In genomic region chr2:36073781-36074180, GRCm38 (mm10) we compare ENCODE assay signal across 32 mouse cellular contexts. TPM values are rescaled to one million over a fixed set of nuclear protein-coding genes. Genes with fewer than 3 reads are reported as not detected.
A peak's percentile ranks its signal among the peaks of the same experiment; 100 is the strongest.
DNase-seq lines count a peak whose midpoint lies in the region; ATAC-seq and TF ChIP-seq lines count a peak whose summit lies in the region.
"Had no signal": no experiment of that assay in that cellular context is flagged by ENCODE, and none has a peak within 500 bp of the region (broad histone marks: within the 10 kb centered on the region; RNA-seq: fewer than 3 reads in every experiment).

No protein-coding gene starts in this region.

- peak; percentile 39 for DNase-seq in gastrocnemius, adult 2 months
- DNase-seq in gastrocnemius, postnatal 10 days: no peak
- DNase-seq in kidney, adult 2 months: peak; percentile 37
- peak; percentile 30 for DNase-seq in 416B (ENCODE audit: low read depth)
- DNase-seq in adipocyte (ENCODE audit: low spot score): peak; percentile 14
- no peak for DNase-seq in midbrain, embryonic 11.5 days (ENCODE audit: low spot score, missing footprints)
- DNase-seq: cerebellum, adult 11 months; cerebellum, adult 9-10 months; cerebellum, postnatal 36 days; heart, postnatal 10 days; thymus, postnatal 14 days had no signal

- 61% methylated on average over 3 of the region's 3 CpGs for WGBS in kidney, adult 2 months
- 44% methylated on average over 3 of the region's 3 CpGs for WGBS in kidney, embryonic 15.5 days
- WGBS in midbrain, embryonic 11.5 days: 63% methylated on average over 3 of the region's 3 CpGs
- 49% methylated on average over 3 of the region's 3 CpGs for WGBS in intestine, embryonic 16.5 days

- no peak overlapping the region for H3K4me2 ChIP-seq in kidney, embryonic 15.5 days
- no peak overlapping the region for H3K4me2 ChIP-seq in midbrain, embryonic 11.5 days
- no peak overlapping the region for H3K4me2 ChIP-seq in intestine, embryonic 16.5 days (ENCODE audit: low read depth, low read length)
- H3K4me2 ChIP-seq: forebrain, embryonic 13.5 days; heart, embryonic 13.5 days; liver, embryonic 11.5 days; lung, embryonic 15.5 days; midbrain, embryonic 12.5 days; stomach, embryonic 15.5 days had no signal

- no peak for ATAC-seq in kidney, embryonic 15.5 days (replicated peaks; ENCODE audit: low FRiP score)
- no peak for ATAC-seq in midbrain, embryonic 11.5 days (ENCODE audit: low FRiP score)
- no peak for ATAC-seq in intestine, embryonic 16.5 days
- ATAC-seq: activated CD4-positive, CD25-positive, alpha-beta regulatory T cell, adult 4 months; forebrain, embryonic 13.5 days; hindbrain, embryonic 16.5 days had no signal

- H3K4me1 ChIP-seq in kidney, adult 2 months (ENCODE audit: control insufficient read depth, insufficient read depth, low read length): no peaks in the 10 kb centered on the region
- H3K4me1 ChIP-seq in kidney, embryonic 15.5 days: peaks cover 17% of the 10 kb centered on the region
- no peaks in the 10 kb centered on the region for H3K4me1 ChIP-seq in midbrain, embryonic 11.5 days (ENCODE audit: control insufficient read depth, insufficient read depth, low read length)
- no peaks in the 10 kb centered on the region for H3K4me1 ChIP-seq in intestine, embryonic 16.5 days (ENCODE audit: control insufficient read depth, insufficient read depth, low read length)
- H3K4me1 ChIP-seq: heart, embryonic 13.5 days had no signal

- no peaks in the 10 kb centered on the region for H3K36me3 ChIP-seq in kidney, adult 2 months (ENCODE audit: control insufficient read depth, insufficient read depth, low read length)
- H3K36me3 ChIP-seq in kidney, embryonic 15.5 days: no peaks in the 10 kb centered on the region
- no peaks in the 10 kb centered on the region for H3K36me3 ChIP-seq in midbrain, embryonic 11.5 days (ENCODE audit: control insufficient read depth, insufficient read depth, low read length)
- H3K36me3 ChIP-seq in intestine, embryonic 16.5 days (ENCODE audit: control insufficient read depth, insufficient read depth, low read length): no peaks in the 10 kb centered on the region
- H3K36me3 ChIP-seq: heart, embryonic 13.5 days; lung, embryonic 15.5 days; midbrain, embryonic 12.5 days; stomach, embryonic 15.5 days had no signal

- intact Hi-C loops in gastrocnemius, adult 2 months (cut with DNase I): no loop called here

- no peak for TF ChIP-seq POLR2A in kidney, adult 2 months (IDR thresholded peaks at IDR 0.05; ENCODE audit: low read depth, low read length)

- no peaks in the 10 kb centered on the region for H3K9me3 ChIP-seq in kidney, embryonic 15.5 days (replicated peaks)
- no peaks in the 10 kb centered on the region for H3K9me3 ChIP-seq in midbrain, embryonic 11.5 days (ENCODE audit: control insufficient read depth, low read length)
- H3K9me3 ChIP-seq in intestine, embryonic 16.5 days (ENCODE audit: control insufficient read depth, low read length): no peaks in the 10 kb centered on the region
- H3K9me3 ChIP-seq: forebrain, embryonic 13.5 days; heart, embryonic 13.5 days; lung, embryonic 15.5 days; midbrain, embryonic 12.5 days; stomach, embryonic 15.5 days had no signal

- H3K4me3 ChIP-seq in gastrocnemius, adult 2 months: no peak overlapping the region
- H3K4me3 ChIP-seq in kidney, adult 2 months (ENCODE audit: insufficient read depth, low read depth, low read length): no peak overlapping the region
- H3K4me3 ChIP-seq in kidney, embryonic 15.5 days (replicated peaks): no peak overlapping the region
- H3K4me3 ChIP-seq in midbrain, embryonic 11.5 days (ENCODE audit: low read depth, low read length): no peak overlapping the region
- H3K4me3 ChIP-seq in intestine, embryonic 16.5 days (ENCODE audit: low read length): no peak overlapping the region
- H3K4me3 ChIP-seq: forebrain, embryonic 13.5 days; heart, embryonic 13.5 days; lung, embryonic 15.5 days; midbrain, embryonic 12.5 days; stomach, embryonic 15.5 days had no signal

- no peak overlapping the region for H3K9ac ChIP-seq in kidney, embryonic 15.5 days
- no peak overlapping the region for H3K9ac ChIP-seq in midbrain, embryonic 11.5 days (ENCODE audit: low read length)
- H3K9ac ChIP-seq in intestine, embryonic 16.5 days (ENCODE audit: low read depth, low read length): no peak overlapping the region
- H3K9ac ChIP-seq: forebrain, embryonic 13.5 days; heart, embryonic 13.5 days; lung, embryonic 15.5 days; midbrain, embryonic 12.5 days; stomach, embryonic 15.5 days had no signal

- no peak for TF ChIP-seq CTCF in gastrocnemius, adult 2 months (IDR thresholded peaks at IDR 0.05)
- no peak for TF ChIP-seq CTCF in kidney, adult 2 months (conservative IDR thresholded peaks at IDR 0.05; ENCODE audit: insufficient read depth, insufficient read length, low read depth, low read length)

- peak overlapping the region; percentile 48; the same call in 1 of the 2 replicates for H3K27ac ChIP-seq in gastrocnemius, adult 2 months
- H3K27ac ChIP-seq in kidney, adult 2 months (ENCODE audit: insufficient read depth, low read depth, low read length): no peak overlapping the region
- H3K27ac ChIP-seq in kidney, embryonic 15.5 days: no peak overlapping the region
- no peak overlapping the region for H3K27ac ChIP-seq in midbrain, embryonic 11.5 days (ENCODE audit: low read depth, low read length)
- H3K27ac ChIP-seq in intestine, embryonic 16.5 days (ENCODE audit: low read length): no peak overlapping the region
- H3K27ac ChIP-seq: forebrain, embryonic 13.5 days; heart, embryonic 13.5 days; kidney, postnatal 0 days; lung, embryonic 15.5 days; midbrain, embryonic 12.5 days; stomach, embryonic 15.5 days had no signal

- no peaks in the 10 kb centered on the region for H3K27me3 ChIP-seq in kidney, adult 2 months (replicated peaks; ENCODE audit: control insufficient read depth, insufficient read depth, low read length)
- H3K27me3 ChIP-seq in kidney, embryonic 15.5 days: peaks cover 4% of the 10 kb centered on the region; the same call in 1 of the 2 replicates
- H3K27me3 ChIP-seq in midbrain, embryonic 11.5 days (ENCODE audit: control insufficient read depth, insufficient read depth, low read length): no peaks in the 10 kb centered on the region
- no peaks in the 10 kb centered on the region for H3K27me3 ChIP-seq in intestine, embryonic 16.5 days (replicated peaks; ENCODE audit: control insufficient read depth, insufficient read depth, low read length)
- H3K27me3 ChIP-seq: stomach, embryonic 15.5 days had no signal

RNA-seq across cellular contexts. Expression of gene Morn5, which starts 24.5 kb away (rescaled TPM):
- total RNA-seq in gastrocnemius, adult 2 months (2021): not detected
- not detected for total RNA-seq in gastrocnemius, postnatal 10 days (2021)
- 0.61 and 1.7 TPM in 2 replicates for polyA plus RNA-seq in kidney, adult 2 months (2012; rRNA removed)
- 0.40 and 0.91 TPM in 2 replicates for polyA plus RNA-seq in kidney, embryonic 15.5 days (2015; fragmentation: Nextera tagmentation; extraction: Ambion mirVana)
- polyA plus RNA-seq in midbrain, embryonic 11.5 days (2014; fragmentation: Nextera tagmentation; extraction: Ambion mirVana): 0.33 TPM in 1 of 2 replicates, not detected in the other
- polyA plus RNA-seq in intestine, embryonic 16.5 days (2015; fragmentation: Nextera tagmentation; extraction: Ambion mirVana): 0.26 TPM in 1 of 2 replicates, not detected in the other
- total RNA-seq: ES-E14; heart, adult 18-20 months; heart, postnatal 10 days; megakaryocyte, adult 5-6 weeks; monocyte, adult 5-6 weeks had no signal
- polyA plus RNA-seq: activated CD4-positive, CD25-positive, alpha-beta regulatory T cell, adult 4 months; embryonic facial prominence, embryonic 11.5 days; heart, embryonic 13.5 days; intestine, embryonic 14.5 days; limb, embryonic 11.5 days; liver, embryonic 11.5 days; liver, embryonic 16.5 days; small intestine, adult 2 months had no signal

RNA-seq across cellular contexts. Expression of gene Ndufa8, which starts 24.6 kb away (rescaled TPM):
- 100 to 1,000 TPM; 298 to 413 TPM for total RNA-seq in gastrocnemius, adult 2 months (2021)
- 100 to 1,000 TPM; 278 to 336 TPM for total RNA-seq in gastrocnemius, postnatal 10 days (2021)
- polyA plus RNA-seq in kidney, adult 2 months (2012; rRNA removed): 203 and 261 TPM in 2 replicates
- 252 and 254 TPM in 2 replicates for polyA plus RNA-seq in kidney, embryonic 15.5 days (2015; fragmentation: Nextera tagmentation; extraction: Ambion mirVana)
- 184 and 186 TPM in 2 replicates for polyA plus RNA-seq in midbrain, embryonic 11.5 days (2014; fragmentation: Nextera tagmentation; extraction: Ambion mirVana)
- polyA plus RNA-seq in intestine, embryonic 16.5 days (2015; fragmentation: Nextera tagmentation; extraction: Ambion mirVana): 334 and 351 TPM in 2 replicates

RNA-seq across cellular contexts. Expression of gene Lhx6, which starts 31.4 kb away (rescaled TPM):
- total RNA-seq in gastrocnemius, adult 2 months (2021): 1 to 10 TPM; 1.6 to 2.6 TPM
- 1 to 10 TPM; 3.3 to 6.2 TPM for total RNA-seq in gastrocnemius, postnatal 10 days (2021)
- polyA plus RNA-seq in kidney, adult 2 months (2012; rRNA removed): 1.4 and 1.7 TPM in 2 replicates
- polyA plus RNA-seq in kidney, embryonic 15.5 days (2015; fragmentation: Nextera tagmentation; extraction: Ambion mirVana): 2.4 and 2.6 TPM in 2 replicates
- polyA plus RNA-seq in midbrain, embryonic 11.5 days (2014; fragmentation: Nextera tagmentation; extraction: Ambion mirVana): 0.92 and 1.3 TPM in 2 replicates
- polyA plus RNA-seq in intestine, embryonic 16.5 days (2015; fragmentation: Nextera tagmentation; extraction: Ambion mirVana): 0.98 TPM in 2 replicates
- total RNA-seq: megakaryocyte, adult 5-6 weeks; monocyte, adult 5-6 weeks had no signal
- polyA plus RNA-seq: activated CD4-positive, CD25-positive, alpha-beta regulatory T cell, adult 4 months; neural tube, embryonic 14.5 days had no signal

Comparison
In these comparisons a context has a peak if more than half of its experiments do, and no peak if none do; other contexts are left out.
1. DNase-seq: peak in gastrocnemius, adult 2 months (single experiment), kidney, adult 2 months (single experiment), 416B (single experiment) and adipocyte (single experiment); none in gastrocnemius, postnatal 10 days (single experiment) and midbrain, embryonic 11.5 days (single experiment).